Mouse (Mus musculus) C2C12 (cell line): ENCODE measurements around the gene Tnfsf10. TPM values are rescaled to one million over a fixed set of nuclear protein-coding genes. Genes with fewer than 3 reads are reported as not detected.
"Not testable (repeated sequence)": the region's sequence is repeated elsewhere in the genome, so short reads cannot be mapped to it uniquely, and the experiment has no call there.

Experiments
- H3K27me3 ChIP-seq: one replicate; pipeline ENCODE4 v1.6.1; 2011; ENCODE audit not compliant: control insufficient read depth, insufficient read depth, insufficient read length
- H3K36me3 ChIP-seq: one replicate; pipeline ENCODE4 v1.6.1; 2011; ENCODE audit not compliant: control insufficient read depth, insufficient read depth
- H3K4me3 ChIP-seq: one replicate; pipeline ENCODE4 v1.5.1; 2011; ENCODE audit warnings: mild to moderate bottlenecking, control low read depth; ENCODE audit not compliant: poor library complexity, insufficient read depth, severe bottlenecking
- H3K79me2 ChIP-seq: one replicate; pipeline ENCODE4 v1.6.1; 2011; ENCODE audit not compliant: control insufficient read depth, insufficient read depth
- H3K79me3 ChIP-seq: one replicate; pipeline ENCODE4 v1.6.1; 2011; ENCODE audit warnings: low read depth, control low read depth
- H3ac ChIP-seq: one replicate; pipeline ENCODE3; 2011; ENCODE audit warnings: low read depth; ENCODE audit not compliant: control insufficient read depth, insufficient read length
- CEBPB ChIP-seq: IDR thresholded peaks from one replicate; pipeline ENCODE4 v1.6.1; 2011; ENCODE audit warnings: low read depth, mild to moderate bottlenecking, control low read depth, moderate library complexity
- CTCF ChIP-seq: IDR thresholded peaks from one replicate; pipeline ENCODE4 v1.5.1; 2011; ENCODE audit not compliant: control insufficient read depth, insufficient read depth, insufficient read length
- FOSL1 ChIP-seq: IDR thresholded peaks from one replicate; pipeline ENCODE4 v1.8.0; 2011; ENCODE audit warnings: mild to moderate bottlenecking, low read length; ENCODE audit not compliant: poor library complexity, insufficient read depth, severe bottlenecking
- MAX ChIP-seq: IDR thresholded peaks from one replicate; pipeline ENCODE4 v1.6.1; 2011; ENCODE audit warnings: mild to moderate bottlenecking, control low read depth
- MYOD1 ChIP-seq: IDR thresholded peaks from one replicate; pipeline ENCODE4 v1.6.1; 2011; ENCODE audit warnings: low read depth; ENCODE audit not compliant: control insufficient read depth, insufficient read length
- MYOG ChIP-seq: IDR thresholded peaks from one replicate; pipeline ENCODE4 v1.6.1; 2011; ENCODE audit not compliant: control insufficient read depth, insufficient read length; ENCODE audit errors: extremely low read depth
- USF1 ChIP-seq: IDR thresholded peaks from one replicate; pipeline ENCODE4 v1.6.1; 2011; ENCODE audit warnings: low read depth, mild to moderate bottlenecking, control low read depth, moderate library complexity
- polyA plus RNA-seq: library from polyadenylated mRNA; unstranded; fragments of >200 nt; fragmentation: generic; extraction: Trizol; gene quantifications from one replicate; pipeline ENCODE4 v1.2.1, GENCODE M21; 2012; ENCODE audit warnings: missing spikeins

The Tnfsf10 gene
- polyA plus RNA-seq, 1 experiment, result not detected

DNA sequence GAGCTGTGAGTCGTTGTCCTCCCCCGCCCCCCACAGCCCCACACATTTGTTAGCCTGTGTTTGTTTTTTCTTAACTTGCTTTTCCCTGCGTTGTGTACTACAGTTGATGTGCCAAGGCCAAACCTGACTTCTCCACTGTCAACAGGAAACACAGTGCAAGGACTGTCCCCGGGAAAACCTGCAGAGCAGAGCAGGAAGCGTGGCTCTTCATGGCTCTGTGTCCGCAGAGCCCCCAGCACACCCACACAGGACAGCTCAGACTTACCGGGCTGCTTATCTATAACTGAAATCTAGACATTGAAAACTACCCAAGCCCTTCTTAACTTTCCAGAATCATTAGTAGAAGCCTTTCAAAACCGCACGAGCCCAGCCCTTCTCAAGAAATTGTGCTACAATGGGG, 31.8 kb upstream of the Tnfsf10 start:
- Histone ChIP-seq H3ac (no peak overlapping the region), H3K27me3 (no peaks in the 10 kb centered on the region), H3K79me3 (no peaks in the 10 kb centered on the region), H3K4me3 (no peak overlapping the region), H3K79me2 (no peaks in the 10 kb centered on the region), H3K36me3 (no peaks in the 10 kb centered on the region)
- TF ChIP-seq USF1 (no peak), MYOD1 (no peak), MAX (no peak), MYOG (no peak), CEBPB (no peak), FOSL1 (no peak), CTCF (no peak)

DNA sequence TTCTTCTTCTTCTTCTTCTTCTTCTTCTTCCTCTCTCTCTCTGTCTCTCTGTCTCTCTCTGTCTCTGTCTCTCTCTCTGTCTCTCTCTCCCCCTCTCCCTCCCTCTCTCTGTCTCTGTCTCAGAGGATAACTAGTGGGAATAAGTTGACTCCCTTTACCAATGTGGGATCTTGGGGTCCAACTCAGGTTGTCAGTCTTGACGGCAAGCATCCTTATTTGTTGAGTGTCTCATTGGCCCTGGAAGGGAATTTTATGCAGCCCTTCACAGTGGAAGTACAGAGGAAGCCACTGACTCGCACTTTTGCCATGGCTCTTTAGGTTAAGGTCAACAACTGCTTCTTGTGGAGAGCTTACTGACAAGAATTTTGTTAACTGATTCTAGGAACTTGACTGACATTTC, 28.5 kb upstream of the Tnfsf10 start:
- TF ChIP-seq MAX (no peak), MYOD1 (no peak), USF1 (no peak), CTCF (no peak), MYOG (no peak), FOSL1 (no peak), CEBPB (no peak)
- H3K79me2 ChIP-seq, result no peaks in the 10 kb centered on the region
- H3ac ChIP-seq, result no peak overlapping the region
- no peaks in the 10 kb centered on the region for H3K27me3 ChIP-seq
- H3K79me3 ChIP-seq, result no peaks in the 10 kb centered on the region
- H3K4me3 ChIP-seq, result no peak overlapping the region
- H3K36me3 ChIP-seq, result no peaks in the 10 kb centered on the region

DNA sequence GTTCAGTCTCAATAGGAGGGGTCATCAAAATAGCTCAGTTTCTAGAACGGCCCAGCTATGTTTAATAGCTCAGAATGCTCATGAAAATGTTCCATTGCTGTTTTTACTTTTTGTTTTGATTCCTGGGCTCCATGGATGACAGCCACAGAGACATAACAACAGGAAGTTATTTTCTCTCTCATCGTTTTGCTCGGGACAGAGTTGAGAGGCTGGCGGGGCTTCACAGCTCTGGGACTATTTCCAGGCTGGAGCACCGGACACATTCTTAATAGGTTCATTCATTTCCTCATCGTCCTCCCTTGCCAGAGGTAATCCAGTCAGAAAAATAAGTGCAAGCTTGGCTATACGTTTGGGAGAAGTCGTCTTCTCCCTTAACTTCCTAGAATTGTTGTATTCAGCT, 27.9 kb upstream of the Tnfsf10 start:
- Histone ChIP-seq H3K79me3 (no peaks in the 10 kb centered on the region), H3K4me3 (no peak overlapping the region), H3K79me2 (no peaks in the 10 kb centered on the region), H3ac (no peak overlapping the region), H3K36me3 (no peaks in the 10 kb centered on the region), H3K27me3 (no peaks in the 10 kb centered on the region)
- TF ChIP-seq MYOD1 (no peak), CEBPB (no peak), MYOG (no peak), FOSL1 (no peak), USF1 (no peak), CTCF (no peak), MAX (no peak)

DNA sequence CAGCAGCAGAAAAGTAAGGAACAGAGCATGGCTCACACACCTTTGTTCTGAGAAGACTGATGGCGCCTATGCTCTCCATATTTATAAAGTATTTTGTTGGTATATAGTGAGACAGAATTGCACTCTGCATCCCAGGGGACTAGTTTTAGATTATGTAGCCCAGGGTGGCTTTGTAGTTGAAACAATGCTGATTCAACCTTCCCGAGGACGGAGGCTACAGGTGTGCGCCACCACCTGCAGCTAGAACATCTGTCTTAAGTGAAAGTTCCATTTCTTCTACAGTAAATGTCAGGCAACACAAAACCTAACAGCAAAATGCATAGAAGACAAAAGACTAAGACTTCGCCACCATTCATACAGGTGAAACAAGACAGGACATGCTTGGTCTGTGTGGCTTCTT, 26.5 kb upstream of the Tnfsf10 start:
- no peaks in the 10 kb centered on the region for H3K79me2 ChIP-seq
- no peaks in the 10 kb centered on the region for H3K79me3 ChIP-seq
- no peak for TF ChIP-seq CEBPB
- TF ChIP-seq CTCF, result no peak
- no peak for TF ChIP-seq FOSL1
- TF ChIP-seq MAX, result no peak
- no peak for TF ChIP-seq MYOG
- TF ChIP-seq MYOD1, result no peak
- TF ChIP-seq USF1, result no peak

DNA sequence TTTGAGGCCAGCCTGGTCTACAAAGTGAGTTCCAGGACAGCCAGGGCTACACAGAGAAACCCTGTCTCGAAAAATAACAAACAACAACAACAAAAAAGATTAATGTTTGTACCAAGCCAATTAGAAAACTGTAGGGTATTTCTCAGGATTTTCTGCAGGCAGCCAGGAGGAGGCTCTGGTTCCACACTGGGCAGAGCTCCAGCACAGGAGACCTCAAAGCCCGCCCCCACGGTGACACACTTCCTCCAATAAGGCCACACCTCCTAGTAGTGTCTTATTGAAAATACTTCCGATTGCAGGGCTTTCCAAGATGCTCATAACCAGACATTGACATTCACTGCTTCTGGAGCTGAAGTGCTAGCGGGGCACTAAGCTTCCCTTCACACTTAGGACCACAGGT, 25.9 kb upstream of the Tnfsf10 start:
- not testable (repeated sequence) for H3ac ChIP-seq, H3K79me2 ChIP-seq, H3K79me3 ChIP-seq, H3K27me3 ChIP-seq, H3K4me3 ChIP-seq, H3K36me3 ChIP-seq

More for the DNA sequence above, 26.5 kb upstream of the Tnfsf10 start:
- Histone ChIP-seq H3K27me3 (no peaks in the 10 kb centered on the region), H3ac (no peak overlapping the region), H3K4me3 (no peak overlapping the region), H3K36me3 (no peaks in the 10 kb centered on the region)

DNA sequence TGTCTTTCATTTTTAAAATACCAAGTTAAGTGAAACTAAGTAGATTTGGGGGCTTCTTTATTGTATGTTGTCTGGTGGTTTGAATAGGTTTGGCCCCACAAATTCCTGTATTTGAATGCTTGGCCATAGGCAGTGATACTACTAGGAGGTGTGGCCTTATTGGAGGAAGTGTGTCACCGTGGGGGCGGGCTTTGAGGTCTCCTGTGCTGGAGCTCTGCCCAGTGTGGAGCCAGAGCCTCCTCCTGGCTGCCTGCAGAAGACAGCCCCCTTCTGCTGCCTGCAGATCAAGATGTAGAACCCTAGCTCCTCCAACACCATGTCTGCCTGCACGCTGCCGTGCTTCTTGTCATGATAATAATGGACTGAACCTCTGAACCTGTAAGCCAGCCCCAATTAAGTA, 25.4 kb upstream of the Tnfsf10 start:
- not testable (repeated sequence) for H3ac ChIP-seq

More for the DNA sequence above, 25.4 kb upstream of the Tnfsf10 start:
- not testable (repeated sequence) for H3K79me2 ChIP-seq, H3K4me3 ChIP-seq, H3K79me3 ChIP-seq, H3K36me3 ChIP-seq, H3K27me3 ChIP-seq
